Mouse (Mus musculus) cerebellum, adult 2 months (tissue): ENCODE measurements around the gene Olfr1109.

ENCODE experiments used
- CTCF ChIP-seq: fragments of 200-500 bp; IDR thresholded peaks from 2 replicates; pipeline ENCODE4 v1.5.1; 2011; ENCODE audit warnings: low read depth, mild to moderate bottlenecking, control low read depth, low read length, moderate library complexity, borderline replicate concordance; ENCODE audit not compliant: insufficient read depth
- POLR2A ChIP-seq: fragments of 200-500 bp; IDR thresholded peaks from 2 replicates; pipeline ENCODE4 v1.6.1; 2011; ENCODE audit warnings: low read length, control low read depth, borderline replicate concordance; ENCODE audit not compliant: insufficient read depth

GRCm38 (mm10) chr2:87075717-87076116 is 20.1 kb downstream of the Olfr1109 start, which contains the start of gene Olfr1107:
- TF ChIP-seq CTCF (no peak), POLR2A (no peak)
